Mouse (Mus musculus) brain, embryonic 18.5 days (tissue): ENCODE data around the gene Plxna4.
"Not testable (repeated sequence)": the region's sequence is repeated elsewhere in the genome, so short reads cannot be mapped to it uniquely, and the experiment has no call there.

ENCODE experiments used
- DNase-seq: peaks from one replicate; pipeline ENCODE4 v3.0.0-alpha.2; 2012; ENCODE audit warnings: low read depth, low spot score

Gene Plxna4

DNA sequence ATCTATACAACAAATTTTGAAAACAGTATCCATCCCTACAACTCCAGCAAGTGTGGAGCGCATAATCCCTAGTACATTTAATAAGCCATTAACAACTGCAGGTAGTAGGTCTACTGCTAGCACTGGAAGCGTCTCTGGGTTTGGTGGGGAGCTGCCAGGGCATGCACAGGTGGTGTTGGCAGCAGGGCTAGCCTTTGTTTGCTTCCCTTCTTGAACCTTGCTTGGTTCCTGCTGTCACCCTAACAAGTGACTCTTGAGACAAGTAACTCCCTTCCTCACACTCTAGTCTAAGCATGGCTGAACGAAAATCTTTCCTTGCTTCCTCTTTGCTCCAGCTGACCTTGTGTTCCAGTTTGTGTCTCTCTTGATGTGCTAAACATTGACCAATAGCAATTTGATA, 44.0 kb downstream of the Plxna4 start:
- DNase-seq, result no peak

- DNase-seq, result no peak
These were observed 47.8 kb downstream of the Plxna4 start for GRCm38 (mm10) chr6:32540155-32540554.

GRCm38 (mm10) chr6:32533962-32534740, 53.8 kb downstream of the Plxna4 start:
- no peak for DNase-seq

DNA sequence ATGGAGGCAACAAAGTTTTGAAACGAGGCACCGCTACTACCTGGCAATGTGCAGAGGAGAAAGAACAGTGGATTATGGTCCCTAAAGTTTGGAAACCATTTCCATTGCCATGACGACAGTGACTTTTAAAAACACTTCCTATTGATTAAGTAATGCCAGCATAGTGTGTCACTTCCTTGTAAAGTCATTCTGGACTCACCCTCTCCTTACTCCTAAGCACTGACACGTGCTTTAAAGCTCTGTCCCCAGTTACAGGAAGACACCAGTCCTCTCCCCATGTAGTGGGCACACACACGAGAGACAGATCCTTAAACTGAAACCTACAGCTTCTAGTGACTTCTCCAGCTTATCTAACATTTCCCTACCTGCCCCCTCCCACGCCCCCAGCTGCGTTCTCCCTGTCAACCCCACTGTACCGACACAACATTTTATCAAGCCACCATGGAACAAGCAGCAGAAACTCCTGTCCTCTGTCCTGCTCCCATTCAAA, 59.9 kb downstream of the Plxna4 start:
- DNase-seq, result no peak

- DNase-seq, result no peak
These were observed 60.5 kb downstream of the Plxna4 start for GRCm38 (mm10) chr6:32527518-32527917.

GRCm38 (mm10) chr6:32526762-32527161, 61.2 kb downstream of the Plxna4 start:
- DNase-seq, result no peak

DNA sequence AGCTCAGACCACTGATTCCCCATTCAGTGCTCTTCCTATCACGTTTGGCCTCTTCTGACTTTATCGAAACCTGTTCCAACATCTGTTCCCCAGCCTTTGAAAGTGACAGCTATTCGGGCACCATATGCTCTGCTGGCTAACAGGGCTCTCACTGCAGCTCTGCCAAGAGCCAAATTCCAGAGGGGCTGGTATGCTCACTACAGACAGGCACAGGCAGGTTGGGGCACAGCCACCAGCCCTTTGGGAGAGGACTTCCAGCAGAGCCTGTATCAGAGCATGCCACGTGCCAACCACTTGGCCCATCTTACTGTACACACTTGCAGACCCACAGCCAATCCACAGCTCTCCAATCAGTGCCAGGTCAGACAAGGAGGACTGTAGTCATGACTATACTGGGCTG, 67.9 kb downstream of the Plxna4 start:
- DNase-seq, result no peak

- no peak for DNase-seq
These were observed 69.4 kb downstream of the Plxna4 start for GRCm38 (mm10) chr6:32518617-32519016.

GRCm38 (mm10) chr6:32514096-32514495, 73.9 kb downstream of the Plxna4 start:
- no peak for DNase-seq

DNA sequence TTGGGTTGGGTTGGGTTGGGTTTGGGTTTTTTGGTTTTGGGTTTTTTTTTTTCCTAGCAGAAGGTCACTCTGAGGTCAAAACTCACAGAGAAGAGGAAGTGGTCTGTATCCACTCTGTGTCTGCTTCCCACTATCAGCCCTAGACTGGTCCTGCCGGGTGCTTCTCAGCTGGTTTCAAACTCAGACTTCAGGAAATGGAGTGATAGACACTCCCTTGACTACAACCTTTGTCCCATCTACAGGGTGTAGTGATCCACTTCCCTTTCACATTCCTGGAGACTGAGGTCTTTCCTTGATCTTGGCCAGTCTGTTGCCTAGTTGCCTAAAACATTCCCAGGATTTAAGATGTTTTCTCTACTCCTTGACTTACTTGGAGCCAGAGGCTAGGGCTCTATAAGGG, 76.0 kb downstream of the Plxna4 start:
- no peak for DNase-seq

- DNase-seq, result no peak
These were observed 77.1 kb downstream of the Plxna4 start for GRCm38 (mm10) chr6:32510924-32511323.

- DNase-seq, result no peak
These were observed 77.5 kb downstream of the Plxna4 start for GRCm38 (mm10) chr6:32510491-32510890.

DNA sequence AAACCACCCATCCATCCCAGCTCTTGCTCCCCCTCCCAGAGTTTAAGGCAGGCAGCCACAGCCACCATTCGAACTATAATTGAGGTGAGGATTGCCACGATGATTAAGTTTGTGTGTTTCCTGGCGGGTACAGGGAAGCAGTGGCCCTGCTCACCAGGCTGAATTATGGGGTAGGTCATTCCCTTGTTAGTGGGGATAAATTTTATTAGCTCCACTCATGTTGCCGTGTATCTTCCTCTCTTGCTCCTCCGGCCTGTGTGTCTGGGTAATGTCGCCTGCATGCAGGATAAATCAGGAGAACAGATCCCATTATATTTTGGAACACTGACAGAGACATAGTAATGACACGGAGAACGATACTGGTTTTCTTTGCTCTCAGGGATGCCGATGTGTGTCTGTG, 78.9 kb downstream of the Plxna4 start:
- DNase-seq, result no peak

GRCm38 (mm10) chr6:32504963-32505362, 83.0 kb downstream of the Plxna4 start:
- DNase-seq, result no peak

GRCm38 (mm10) chr6:32501186-32501585, 86.8 kb downstream of the Plxna4 start:
- not testable (repeated sequence) for DNase-seq

- no peak for DNase-seq
These were observed 89.9 kb downstream of the Plxna4 start for GRCm38 (mm10) chr6:32498106-32498505.

DNA sequence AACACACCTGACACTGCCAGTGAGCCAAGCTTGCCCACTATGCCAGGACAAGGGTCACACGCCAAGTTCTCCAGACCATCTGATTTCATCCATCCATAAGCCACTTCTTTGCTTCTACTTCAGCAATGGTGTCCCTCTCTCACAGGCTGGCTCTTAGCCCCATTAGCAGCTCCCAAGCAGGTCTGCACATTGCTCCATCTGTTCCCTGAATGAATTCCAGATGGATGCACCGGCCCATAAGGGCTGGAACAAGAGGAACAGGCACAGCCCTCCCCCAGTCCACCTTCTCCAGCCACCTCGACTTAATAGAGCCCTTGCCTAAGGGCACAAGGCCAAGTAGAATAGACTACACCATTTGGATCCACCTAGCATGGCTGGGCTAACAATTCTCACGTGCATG, 91.9 kb downstream of the Plxna4 start:
- DNase-seq, result no peak

GRCm38 (mm10) chr6:32495532-32495931, 92.5 kb downstream of the Plxna4 start:
- no peak for DNase-seq

DNA sequence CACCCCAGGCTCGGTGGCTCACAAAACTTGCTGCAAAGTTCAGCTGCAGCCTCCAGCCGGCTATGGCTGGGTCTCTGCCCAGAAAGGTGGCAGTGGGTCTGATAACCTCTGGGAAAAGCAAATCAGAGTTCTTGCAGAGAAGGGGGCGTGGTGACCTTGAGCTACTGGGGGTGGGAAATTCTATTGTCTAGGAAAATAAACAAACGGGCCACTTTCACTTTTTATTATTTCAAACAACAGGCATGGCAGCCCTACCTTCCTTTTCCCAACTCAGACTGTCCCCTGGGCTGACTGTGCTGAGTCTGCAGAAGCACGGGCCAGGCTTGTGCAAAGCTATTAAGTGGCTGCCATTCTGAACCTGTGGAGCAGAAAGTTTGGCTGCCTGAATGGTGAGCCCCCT, 94.4 kb downstream of the Plxna4 start:
- no peak for DNase-seq

DNA sequence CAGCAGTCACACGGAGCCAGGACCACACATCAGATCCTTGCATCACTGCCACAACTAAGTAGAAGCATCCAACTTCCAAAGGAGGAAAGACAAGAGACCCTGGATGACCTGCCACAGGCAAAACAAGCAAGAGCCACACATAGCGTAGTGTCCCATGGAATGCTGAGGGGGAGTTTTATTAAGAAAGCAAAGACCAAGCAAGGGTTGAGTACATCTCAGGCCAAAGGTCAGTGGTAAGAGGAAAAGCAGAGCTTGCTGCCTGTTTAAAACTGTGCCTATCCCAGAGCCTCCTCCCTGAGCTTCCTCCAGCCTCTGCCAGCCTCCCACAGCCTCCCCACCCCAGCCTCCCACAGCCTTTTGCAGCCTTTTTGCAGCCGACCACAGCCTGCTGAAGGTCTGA, 100.9 kb downstream of the Plxna4 start:
- no peak for DNase-seq

GRCm38 (mm10) chr6:32482469-32482868, 105.5 kb downstream of the Plxna4 start:
- no peak for DNase-seq

DNA sequence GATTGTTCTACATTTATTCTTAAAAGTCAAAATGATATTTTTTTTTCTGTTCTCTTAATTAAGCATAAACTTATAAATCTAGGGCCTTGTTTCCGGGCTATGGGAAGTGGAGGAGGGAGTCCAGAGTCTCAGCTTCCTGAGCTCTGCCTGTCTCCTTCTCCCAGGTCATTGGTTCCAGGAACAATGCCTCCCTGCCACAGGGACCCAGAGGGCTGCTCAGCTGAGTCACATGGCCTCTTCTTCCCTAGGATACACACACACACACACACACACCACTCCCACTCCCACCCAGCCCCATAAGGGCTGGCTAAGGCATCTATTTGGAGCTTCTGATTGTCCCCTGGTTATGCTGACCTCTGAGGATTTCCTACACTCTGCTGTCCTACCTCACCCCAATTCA, 107.3 kb downstream of the Plxna4 start:
- DNase-seq, result no peak

GRCm38 (mm10) chr6:32479765-32480164, 108.2 kb downstream of the Plxna4 start:
- DNase-seq, result no peak
